Mouse (Mus musculus): ENCODE measurements around the gene Pam16.

Pam16 gene

GRCm38 (mm10) chr16:4624481-4625110 lies at the start of gene Pam16:
Gene Pam16, minus strand, starts transcription at chr16:4624988.
- DNase-seq: peak; percentile 95

- DNase-seq: no peak
Measured at GRCm38 (mm10) chr16:4674091-4674490, 49.3 kb upstream of the Pam16 start.

GRCm38 (mm10) chr16:4670317-4670716 lies 45.5 kb upstream of the Pam16 start:
- peak; percentile 63 for DNase-seq

GRCm38 (mm10) chr16:4667190-4667808 lies 42.5 kb upstream of the Pam16 start:
- peak; percentile 94 for DNase-seq

GRCm38 (mm10) chr16:4665726-4666125 lies 40.9 kb upstream of the Pam16 start:
- peak; percentile 85 for DNase-seq

- DNase-seq: no peak
Measured at GRCm38 (mm10) chr16:4663806-4664205, 39.0 kb upstream of the Pam16 start.

- DNase-seq: no peak
Measured at GRCm38 (mm10) chr16:4661605-4662004, 36.8 kb upstream of the Pam16 start.

GRCm38 (mm10) chr16:4659326-4659725 lies 34.5 kb upstream of the Pam16 start:
- no peak for DNase-seq

GRCm38 (mm10) chr16:4658781-4659245 lies 34.0 kb upstream of the Pam16 start:
- DNase-seq: peak; percentile 4

DNA sequence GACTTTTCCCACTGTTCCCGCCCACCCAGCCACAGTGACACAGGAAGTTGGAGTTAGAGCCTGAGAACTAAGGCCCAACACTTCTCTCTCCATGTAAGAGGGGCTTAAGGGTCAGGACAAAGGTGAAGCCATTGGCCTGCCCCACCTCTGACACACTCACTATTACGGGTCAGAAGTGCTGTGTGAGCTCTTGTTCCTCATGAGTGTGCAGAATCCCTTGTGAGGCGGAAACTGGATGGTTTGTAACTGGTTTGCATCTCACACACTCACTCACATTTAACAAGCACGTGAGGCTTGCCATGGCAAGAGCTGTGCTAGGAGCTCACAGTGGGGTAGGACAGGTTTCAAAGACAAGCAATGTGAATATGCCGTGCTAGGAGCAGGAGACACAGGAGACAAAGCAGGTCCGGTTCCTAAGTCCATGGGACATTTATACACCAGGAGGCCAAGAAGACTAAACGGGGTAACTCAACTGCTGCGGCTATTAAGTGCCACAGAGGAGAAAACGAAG lies 31.8 kb upstream of the Pam16 start:
- peak; percentile 67 for DNase-seq

GRCm38 (mm10) chr16:4655764-4656570 lies 31.2 kb upstream of the Pam16 start:
- DNase-seq: no peak

DNA sequence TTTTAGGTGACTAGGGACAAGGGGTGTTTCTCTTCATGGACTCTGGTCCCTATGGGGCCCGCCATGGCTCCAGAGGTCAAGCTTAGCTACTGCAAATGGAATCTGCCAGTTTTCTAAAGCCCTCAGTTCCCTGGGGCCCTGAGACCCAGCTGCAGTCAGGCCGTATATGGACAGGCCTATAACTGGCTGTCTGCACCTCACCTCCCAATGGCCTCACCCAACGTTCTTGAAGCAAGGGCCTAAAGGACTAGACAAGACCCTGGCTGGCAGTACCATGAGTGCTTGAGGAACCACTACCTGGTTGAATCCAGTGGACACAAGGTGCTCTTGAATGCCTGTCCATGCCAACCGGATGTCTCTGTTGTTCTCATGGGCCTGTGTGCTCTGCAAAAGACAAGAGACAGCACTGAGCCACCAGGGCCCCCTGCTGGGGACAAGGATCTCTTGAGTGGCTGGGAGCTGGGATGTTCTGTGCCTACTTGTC lies 30.5 kb upstream of the Pam16 start:
- peak; percentile 79 for DNase-seq

DNA sequence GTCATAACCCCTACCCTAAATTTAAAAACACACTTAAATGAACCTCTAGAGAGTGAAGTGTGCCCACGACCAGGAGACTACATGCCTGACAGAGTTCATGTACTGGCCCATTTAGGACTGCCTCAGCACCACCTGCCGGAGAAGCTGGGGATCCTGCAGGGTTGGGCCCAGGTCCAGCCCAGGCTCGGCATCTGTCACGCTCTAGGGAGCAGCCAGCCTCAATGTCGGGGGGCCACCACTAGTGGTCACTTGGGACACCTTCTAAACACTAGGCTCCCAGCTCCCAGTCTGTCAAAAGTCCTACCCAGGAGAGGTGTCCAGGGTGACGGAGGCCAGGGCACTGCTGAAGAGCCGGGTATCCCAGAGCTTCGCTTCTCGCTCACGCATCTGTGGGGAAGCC lies 29.9 kb upstream of the Pam16 start:
- peak; percentile 86 for DNase-seq

DNA sequence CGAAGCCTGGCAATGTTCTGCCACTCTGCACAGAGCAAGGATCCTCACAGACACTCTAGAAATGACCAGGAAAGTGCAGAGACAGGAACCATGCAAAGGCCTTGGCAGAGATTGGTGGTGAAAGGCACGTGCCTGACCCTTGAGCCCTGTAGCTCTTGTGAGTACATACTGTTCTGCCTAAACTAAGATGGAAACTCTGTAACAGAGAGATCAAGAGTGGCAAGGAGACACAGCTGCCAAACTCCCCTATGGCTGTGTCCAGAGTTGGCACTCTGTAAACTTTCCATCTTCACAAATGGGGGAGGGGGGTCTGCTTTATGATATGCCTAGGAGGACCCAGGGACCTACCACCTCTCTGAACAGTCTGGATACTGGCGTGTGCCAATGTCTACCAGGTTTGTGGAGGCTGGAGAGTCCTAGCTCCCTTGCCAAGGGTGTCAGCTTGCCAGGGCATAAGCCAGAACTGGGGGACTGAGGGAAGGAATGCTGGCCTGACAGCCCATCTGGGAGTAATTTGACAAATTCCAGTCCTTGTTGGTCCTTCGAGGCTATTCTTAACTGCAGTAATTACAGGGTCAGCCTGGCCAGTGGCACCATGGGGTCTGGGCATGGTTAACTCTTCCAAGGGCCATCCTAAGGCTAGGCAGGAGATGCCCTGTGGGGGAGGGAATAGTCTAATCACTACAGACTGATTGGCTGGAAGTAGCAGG lies 28.1 kb upstream of the Pam16 start:
- DNase-seq: peak; percentile 81

GRCm38 (mm10) chr16:4651624-4652023 lies 26.8 kb upstream of the Pam16 start:
- DNase-seq: no peak

DNA sequence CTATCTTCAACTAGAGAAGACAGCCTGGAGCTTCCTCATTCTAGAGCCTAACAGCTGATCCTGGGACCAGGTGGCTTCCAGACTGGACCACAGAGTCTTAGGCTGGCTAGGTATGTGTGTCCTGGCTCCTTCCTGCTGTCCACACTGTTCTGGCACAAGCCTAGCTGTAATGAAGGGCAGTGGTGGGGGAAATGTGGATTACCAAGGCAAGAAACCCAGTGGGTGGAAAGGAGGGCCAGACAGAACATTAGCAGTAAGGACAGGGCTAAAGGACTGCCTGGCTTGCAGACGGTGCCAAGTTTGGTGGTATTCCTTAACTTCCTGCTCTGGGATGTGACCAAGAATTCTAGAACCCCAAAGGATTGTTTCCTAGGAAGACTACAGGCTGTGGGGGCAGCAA lies 26.3 kb upstream of the Pam16 start:
- no peak for DNase-seq

- DNase-seq: no peak
Measured at GRCm38 (mm10) chr16:4650161-4650560, 25.4 kb upstream of the Pam16 start.

- no peak for DNase-seq
Measured at GRCm38 (mm10) chr16:4649692-4650091, 24.9 kb upstream of the Pam16 start.

GRCm38 (mm10) chr16:4649211-4649610 lies 24.4 kb upstream of the Pam16 start:
- no peak for DNase-seq

DNA sequence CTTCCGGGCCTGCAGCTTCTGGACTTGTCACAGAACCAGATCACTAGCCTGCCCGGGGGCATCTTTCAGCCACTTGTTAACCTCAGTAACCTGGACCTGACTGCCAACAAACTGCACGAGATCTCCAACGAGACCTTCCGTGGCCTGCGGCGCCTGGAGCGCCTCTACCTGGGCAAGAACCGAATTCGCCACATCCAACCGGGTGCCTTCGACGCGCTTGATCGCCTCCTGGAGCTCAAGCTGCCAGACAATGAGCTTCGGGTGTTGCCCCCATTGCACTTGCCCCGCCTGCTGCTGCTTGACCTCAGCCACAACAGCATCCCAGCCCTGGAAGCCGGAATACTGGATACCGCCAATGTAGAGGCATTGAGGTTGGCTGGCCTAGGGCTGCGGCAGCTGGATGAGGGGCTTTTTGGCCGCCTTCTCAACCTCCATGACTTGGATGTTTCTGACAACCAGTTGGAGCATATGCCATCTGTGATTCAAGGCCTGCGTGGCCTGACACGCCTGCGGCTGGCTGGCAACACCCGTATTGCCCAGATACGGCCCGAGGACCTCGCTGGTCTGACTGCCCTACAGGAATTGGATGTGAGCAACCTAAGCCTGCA lies 23.7 kb upstream of the Pam16 start:
- peak; percentile 82 for DNase-seq

- DNase-seq: no peak
Measured at GRCm38 (mm10) chr16:4647651-4648141, 22.9 kb upstream of the Pam16 start.

DNA sequence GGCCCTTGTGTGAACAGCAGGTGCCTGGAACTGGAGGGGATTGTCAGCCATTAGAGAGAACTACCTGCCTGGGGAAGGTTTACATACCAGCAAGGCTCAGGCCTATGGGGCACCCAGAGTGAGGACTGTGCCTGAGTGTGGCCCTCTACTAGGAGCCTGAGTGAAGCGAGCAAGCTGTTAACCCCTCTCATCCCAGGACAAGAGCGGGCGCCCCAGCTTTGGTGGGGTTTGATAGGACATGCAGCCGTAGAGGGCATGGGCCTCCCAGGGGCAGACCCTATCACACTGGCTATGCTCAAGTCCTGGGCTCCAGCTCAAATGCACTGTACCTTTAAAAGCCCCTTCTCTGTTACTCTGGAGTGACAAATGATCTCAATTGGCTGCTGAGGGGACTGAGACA lies 22.0 kb upstream of the Pam16 start:
- DNase-seq: no peak

Data from kidney, adult 9 months (tissue).